Mouse (Mus musculus) cerebellum, adult (tissue): ENCODE results near the gene Smndc1.

ENCODE experiments used
- ATAC-seq: cut with Nextera tagmentation; 2 replicates; pipeline ENCODE4 v1.9.2; 2017; ENCODE audit warnings: mild to moderate bottlenecking, moderate library complexity, mixed read lengths; ENCODE audit not compliant: insufficient number of reproducible peaks, low FRiP score, low TSS enrichment

The Smndc1 gene

DNA sequence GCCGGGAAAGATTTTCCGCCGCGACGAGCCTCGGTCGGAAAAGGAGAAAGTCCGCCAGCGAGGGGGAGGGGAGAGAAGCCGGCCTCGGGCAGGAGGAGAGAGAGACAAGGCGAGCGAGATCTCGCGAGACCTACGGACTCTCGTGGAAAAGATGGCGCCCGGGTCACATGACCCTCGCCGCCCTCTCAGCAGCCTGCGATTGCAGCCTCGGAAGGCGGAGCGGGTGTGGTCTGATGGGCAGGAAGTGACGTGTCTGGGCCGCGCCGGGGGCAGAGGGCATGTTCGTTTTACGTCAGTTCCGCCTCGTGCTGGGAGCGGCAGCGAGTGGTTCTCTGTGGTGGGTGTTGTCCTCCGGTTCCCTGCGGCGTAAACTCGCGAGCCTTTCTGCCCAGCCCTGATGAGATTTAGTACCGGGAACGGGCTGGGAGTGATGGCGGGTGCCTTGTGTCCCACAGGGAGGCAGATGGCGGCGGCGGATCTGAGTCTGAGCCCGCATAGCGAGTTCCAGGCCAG lies at the start of gene Smndc1:
TSS of gene Smndc1 (minus strand) at position 84 of the 513 bp plus-strand sequence.
- peak; percentile 95 for ATAC-seq

GRCm38 (mm10) chr19:53439340-53439739 lies 49.0 kb upstream of the Smndc1 start:
- ATAC-seq: no peak

- no peak for ATAC-seq
Observed at GRCm38 (mm10) chr19:53437991-53438390, 47.6 kb upstream of the Smndc1 start.

GRCm38 (mm10) chr19:53437311-53437958 lies 47.1 kb upstream of the Smndc1 start:
- no peak for ATAC-seq

GRCm38 (mm10) chr19:53433949-53434689 lies 43.7 kb upstream of the Smndc1 start:
- ATAC-seq: no peak

DNA sequence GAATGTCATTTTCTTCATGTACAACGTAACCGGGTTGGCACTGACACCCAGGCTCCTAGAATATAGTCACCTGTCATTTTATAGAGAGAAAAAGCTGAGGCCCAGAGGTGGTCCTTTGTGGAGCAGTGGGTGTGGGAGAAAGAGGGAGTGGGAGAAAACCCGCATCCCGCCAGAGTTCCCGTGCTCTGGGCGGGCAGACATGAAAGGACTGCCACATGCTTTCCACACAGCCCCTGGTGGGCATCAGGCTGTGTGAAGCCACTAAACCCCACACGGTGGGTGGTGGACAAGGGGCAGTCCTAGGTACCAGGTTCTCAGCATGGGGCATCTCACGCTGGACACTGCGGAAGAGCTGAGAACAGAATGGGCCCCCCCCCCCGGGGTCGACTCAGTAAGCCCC lies 40.6 kb upstream of the Smndc1 start:
- no peak for ATAC-seq

GRCm38 (mm10) chr19:53430356-53430755 lies 40.0 kb upstream of the Smndc1 start:
- peak; percentile 75 for ATAC-seq

DNA sequence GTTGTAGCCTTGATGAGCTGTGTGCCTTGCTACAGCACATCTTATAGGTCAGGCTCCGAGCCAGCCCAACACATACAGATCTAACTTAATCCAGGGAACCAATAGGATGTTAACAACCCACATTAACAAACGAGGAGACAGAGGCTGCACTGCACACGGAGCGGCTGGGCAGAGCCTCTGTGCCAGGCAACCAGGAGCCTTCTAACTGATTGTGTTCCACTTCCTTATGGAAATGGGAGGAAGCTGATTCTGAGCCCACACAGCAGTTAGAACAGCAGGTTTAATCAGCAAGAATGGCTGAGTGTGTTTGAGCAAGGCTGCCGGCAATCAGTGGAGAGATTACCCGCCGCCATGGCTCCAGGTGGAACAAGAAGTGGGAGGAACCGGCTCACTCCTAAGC lies 37.4 kb upstream of the Smndc1 start:
- ATAC-seq: no peak

DNA sequence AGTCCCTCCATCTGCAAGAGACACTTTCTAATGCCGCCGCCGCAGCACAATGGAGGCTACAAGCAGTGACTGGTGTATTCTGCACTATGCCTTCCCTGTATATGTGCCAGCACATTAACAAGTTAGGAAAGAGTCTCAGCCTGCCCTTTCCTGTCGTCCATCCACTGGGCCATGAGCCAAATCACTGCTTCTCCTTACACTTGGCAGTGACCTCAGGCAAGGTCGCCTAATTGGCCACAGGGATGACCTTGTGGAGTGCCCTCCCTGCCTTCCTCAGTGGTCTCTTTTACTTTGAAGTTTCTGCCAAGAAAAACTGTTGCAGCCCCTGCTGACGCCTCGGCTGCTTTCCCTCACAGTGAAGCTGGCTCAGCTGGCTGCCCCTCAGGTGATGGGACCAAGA lies 37.0 kb upstream of the Smndc1 start:
- no peak for ATAC-seq

DNA sequence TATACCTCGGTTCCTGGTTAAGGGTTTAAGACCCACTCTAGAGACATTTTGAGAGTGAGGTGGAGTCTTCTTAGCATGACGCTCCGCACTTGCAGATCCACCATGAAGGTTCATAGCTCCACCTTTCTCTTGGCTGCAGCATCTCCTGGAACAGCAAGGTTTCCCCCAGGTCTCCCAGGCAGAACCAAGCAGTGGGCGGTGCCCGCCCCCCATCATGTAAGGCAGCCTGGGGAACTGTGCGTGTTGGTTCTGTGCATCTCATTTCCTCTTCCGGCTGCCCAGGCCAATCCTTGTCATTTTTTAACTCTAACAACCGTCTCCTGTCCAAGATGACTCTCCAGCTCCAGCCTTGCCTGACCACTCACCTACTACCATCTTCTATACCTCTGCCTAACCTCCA lies 35.4 kb upstream of the Smndc1 start:
- no peak for ATAC-seq

DNA sequence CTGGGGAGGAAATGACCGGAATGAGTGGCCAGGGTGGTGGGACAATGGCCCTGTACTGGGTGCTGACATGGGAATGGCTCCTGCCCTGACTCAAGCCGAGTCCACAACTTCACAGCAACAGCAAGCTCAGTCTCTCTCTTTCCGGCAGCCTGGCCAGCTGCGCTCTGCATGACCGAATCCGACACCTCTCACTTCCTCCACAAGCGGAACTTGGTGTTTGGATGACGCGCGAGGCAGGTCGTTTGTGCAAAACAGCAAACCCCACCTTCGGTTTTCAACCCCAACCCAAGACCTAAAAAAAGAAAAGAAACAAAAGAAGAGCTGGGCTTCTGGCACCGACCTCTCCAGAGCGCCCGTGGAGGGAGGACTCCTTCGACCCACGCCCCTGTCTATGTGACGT lies 34.3 kb upstream of the Smndc1 start:
- ATAC-seq: no peak

DNA sequence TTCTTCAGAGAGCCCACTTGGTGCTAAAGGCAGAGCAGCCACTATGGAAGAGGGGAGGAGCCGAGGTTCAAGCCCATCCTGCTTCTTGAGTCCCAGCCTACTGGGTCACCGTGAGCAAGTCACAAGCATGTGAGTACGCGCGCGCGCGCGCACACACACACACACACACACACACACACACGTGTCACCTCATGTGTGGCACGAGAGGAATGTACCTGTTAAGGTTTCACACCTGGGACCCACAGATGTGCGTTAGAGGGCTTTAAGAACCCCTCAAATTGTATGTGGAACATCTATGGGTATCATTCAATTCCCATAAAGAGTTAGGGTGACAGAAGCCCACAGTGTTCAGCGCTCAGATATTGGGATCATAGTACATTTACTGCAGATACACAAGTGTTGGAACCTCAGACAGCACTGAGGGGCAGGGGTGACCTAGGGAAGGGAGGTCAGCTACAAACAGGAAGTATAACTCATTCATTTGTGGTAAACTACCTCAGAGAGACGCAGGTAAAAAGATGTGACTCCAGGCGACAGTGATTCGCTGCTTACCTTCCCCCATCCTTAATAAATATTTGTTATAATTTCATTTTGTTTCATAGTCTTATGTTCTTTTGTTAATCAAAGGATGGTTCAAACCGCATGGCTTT lies 33.6 kb upstream of the Smndc1 start:
- no peak for ATAC-seq

- ATAC-seq: no peak
Observed at GRCm38 (mm10) chr19:53423341-53423753, 33.0 kb upstream of the Smndc1 start.

GRCm38 (mm10) chr19:53422358-53423308 lies 32.3 kb upstream of the Smndc1 start:
- ATAC-seq: no peak

DNA sequence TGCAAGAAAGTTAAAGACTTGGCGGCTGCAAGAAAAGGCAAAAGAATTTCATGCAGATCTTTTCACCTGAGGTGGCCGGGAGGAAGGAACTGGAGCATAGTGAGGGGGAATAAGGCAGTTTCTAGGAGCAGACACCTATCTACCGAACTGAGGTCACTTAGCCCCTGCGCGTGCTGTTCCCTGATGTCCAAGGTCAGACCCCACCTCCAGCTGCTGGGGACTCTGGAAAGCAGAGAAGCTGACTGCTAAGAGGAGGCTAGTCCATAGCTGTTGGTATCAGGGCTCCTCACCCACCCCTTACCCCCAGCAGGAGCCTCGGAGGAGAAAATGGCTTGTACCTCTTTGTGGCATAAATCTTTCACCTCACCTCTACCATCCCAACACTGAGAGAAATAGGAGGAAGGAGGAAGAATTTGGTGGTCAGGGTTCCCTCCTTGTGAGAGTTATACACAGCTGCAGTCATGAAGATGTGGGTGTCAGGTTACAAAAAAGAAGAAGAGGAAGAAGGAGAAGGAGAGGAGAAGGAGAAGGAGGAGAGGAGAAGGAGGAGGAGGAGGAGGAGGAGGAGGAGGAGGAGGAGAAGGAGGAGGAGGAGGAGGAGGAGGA lies 31.3 kb upstream of the Smndc1 start:
- no peak for ATAC-seq

DNA sequence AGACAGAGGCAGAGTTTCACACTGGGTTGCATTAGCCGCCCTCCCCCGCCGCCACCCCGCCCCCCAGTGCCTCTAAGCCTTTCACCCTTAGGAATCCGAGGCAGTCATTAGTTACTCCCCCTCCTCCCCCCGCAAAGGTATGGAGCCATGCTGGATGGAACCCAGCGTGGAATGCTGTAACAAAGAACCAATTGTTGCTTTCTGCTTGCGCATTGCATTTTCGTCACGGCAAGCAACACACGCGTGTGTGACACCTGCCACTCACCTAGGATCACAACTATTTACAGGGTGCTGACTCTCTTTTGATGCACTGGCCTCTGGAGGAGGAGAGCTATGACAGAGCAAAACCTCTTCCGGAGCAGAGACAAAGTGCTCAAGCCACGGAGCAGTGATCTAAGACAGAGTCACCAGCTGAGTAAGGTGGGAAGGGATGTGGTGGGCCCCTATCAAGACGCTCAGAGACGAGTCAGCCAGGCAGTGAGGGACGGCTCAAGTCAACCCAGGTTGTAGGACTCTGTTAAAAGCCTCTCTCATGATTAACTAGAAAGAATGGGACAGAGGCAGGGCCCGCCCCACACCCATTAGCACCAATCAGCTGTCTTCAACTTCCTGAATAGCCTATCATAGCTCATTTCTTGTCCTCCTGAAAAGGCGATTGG lies 30.7 kb upstream of the Smndc1 start:
- ATAC-seq: peak; percentile 78; the same call in 1 of the 2 replicates

DNA sequence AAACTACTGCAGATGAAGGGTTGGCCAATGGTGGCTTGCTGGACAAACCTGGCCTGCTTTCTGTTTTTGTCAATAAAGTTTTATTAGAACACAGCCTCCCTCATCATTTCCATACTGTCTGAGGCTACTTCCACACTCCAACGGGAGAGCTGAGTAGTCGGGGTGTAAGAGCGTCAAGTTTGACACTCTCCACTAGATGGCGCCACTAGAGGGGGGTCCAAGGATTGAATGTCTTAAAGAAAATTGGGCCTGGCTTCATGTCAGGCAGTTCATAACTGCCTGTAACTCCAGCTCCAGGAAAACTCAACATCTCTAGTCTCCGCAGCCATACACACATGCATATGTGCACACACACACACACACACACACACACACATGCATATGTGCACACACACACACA lies 29.5 kb upstream of the Smndc1 start:
- no peak for ATAC-seq

GRCm38 (mm10) chr19:53415198-53415597 lies 24.8 kb upstream of the Smndc1 start:
- ATAC-seq: no peak

- no peak for ATAC-seq
Observed at GRCm38 (mm10) chr19:53414650-53415049, 24.3 kb upstream of the Smndc1 start.
